Mouse (Mus musculus) ES-CJ7 (cell line): ENCODE data around the gene Gapdhs.
"Not testable (repeated sequence)": the region's sequence is repeated elsewhere in the genome, so short reads cannot be mapped to it uniquely, and the experiment has no call there.

Experiments
- DNase-seq: peaks from one replicate; pipeline ENCODE4 v3.0.0; 2011; ENCODE audit warnings: low read depth, low spot score

Gene Gapdhs

DNA sequence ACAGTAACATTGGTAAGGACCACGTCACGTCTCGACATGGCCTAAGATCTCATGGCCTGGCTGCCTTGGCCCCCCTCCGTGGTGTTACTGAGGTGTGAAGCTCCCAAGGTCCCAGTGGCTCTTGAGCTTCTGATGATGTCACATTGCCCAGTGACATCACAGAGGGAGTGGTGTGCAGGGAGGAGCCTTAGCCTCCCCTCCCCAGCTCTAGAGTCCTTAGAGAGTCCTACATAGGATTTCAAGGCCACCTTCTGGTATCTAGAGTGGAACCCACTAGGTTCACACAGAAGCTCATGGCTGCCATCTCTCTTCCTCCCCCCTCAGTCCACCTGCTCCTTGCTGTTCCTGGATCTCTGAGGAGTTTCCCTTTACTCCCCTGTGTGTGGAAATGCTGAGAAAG, at the start of gene Gapdhs:
Gapdhs (minus strand) TSS at position 65 of the 400 bp plus-strand sequence.
- not testable (repeated sequence) for DNase-seq

- DNase-seq, result peak; percentile 74
Observed at GRCm38 (mm10) chr7:30791921-30792320, 48.4 kb upstream of the Gapdhs start.

- DNase-seq, result no peak
Observed at GRCm38 (mm10) chr7:30790141-30790540, 46.7 kb upstream of the Gapdhs start.

GRCm38 (mm10) chr7:30787377-30788022, 44.0 kb upstream of the Gapdhs start, which contains the start of gene Krtdap:
TSS of gene Krtdap (plus strand) at chr7:30787896.
- no peak for DNase-seq

DNA sequence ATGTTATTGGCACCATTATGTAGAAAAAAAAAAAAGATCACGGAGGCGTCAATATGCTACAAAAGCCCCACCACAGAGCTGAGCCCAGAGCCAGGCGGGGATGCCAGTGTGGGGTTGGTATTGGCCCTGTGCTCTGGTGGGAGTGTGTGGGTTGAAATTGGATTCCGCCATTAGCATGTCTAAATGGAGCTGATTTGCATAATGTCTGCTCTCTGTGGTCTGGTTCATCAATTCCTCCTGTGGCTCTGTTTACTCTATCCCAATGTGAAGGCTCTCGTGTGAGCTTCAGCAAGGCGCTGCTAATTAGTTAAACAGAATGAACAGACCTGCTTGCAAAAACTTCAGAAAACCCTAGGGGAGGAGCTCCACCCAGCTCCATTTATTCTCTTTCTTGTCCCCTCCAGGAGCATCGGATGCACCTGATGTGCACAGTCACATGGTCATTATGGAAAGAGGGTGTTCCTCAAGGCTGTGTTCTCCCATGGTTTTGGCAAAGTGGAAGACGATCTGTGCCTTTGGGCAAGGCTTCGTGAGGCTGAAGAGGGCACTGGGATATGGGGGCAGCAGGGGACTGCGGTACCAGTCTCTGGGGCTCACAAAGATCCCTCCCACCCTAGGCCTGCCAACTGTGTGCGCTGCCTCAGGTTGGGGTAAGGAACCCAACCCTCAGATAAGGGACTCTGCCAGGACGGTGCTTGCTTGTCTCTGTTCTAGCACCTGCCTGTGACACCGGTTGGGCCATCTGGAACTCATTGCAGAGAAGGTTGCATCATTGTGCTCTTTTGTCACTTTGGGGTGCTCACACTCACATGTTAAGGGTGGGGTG, 42.5 kb upstream of the Gapdhs start:
- peak; percentile 48 for DNase-seq

- no peak for DNase-seq
Observed at GRCm38 (mm10) chr7:30785154-30785553, 41.7 kb upstream of the Gapdhs start.

- no peak for DNase-seq
Observed at GRCm38 (mm10) chr7:30782658-30783057, 39.2 kb upstream of the Gapdhs start.

DNA sequence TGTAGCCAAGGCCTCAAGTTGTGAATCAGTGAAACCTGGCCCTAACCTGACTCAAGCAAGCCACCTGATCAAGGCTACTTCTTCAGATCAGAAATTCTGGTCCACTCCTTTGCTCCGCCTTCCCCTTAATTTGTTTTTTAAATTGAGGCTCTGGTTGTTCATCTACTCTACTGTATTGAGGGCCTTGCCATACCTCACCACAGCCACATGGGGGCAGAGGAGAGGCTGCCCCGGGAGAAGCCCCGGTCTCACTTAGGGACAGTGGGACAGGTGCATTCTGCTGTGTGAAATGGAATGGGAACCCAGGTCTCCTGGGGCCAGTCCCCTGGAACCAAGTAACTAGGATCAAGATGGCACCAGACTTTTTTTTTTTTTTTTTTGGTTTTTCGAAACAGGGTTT, 38.3 kb upstream of the Gapdhs start:
- no peak for DNase-seq

DNA sequence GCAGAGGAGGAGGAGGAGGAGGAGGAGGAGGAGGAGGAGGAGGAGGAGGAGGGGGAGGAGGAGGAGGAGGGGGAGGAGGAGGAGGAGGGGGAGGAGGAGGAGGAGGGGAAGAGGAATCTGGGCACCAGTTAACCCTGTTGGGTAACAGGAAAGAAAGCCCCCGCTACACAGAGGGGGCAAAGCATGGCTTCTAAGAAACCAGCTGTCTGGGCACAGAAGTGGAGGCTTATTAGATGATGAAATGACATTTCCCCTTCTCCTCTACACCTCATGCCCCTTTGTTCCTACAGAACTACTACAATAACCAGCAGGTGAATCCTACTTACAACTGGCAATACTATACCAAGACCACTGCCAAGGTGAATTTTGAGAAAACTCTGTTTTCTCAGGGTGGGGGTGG, 34.4 kb upstream of the Gapdhs start:
- no peak for DNase-seq

DNA sequence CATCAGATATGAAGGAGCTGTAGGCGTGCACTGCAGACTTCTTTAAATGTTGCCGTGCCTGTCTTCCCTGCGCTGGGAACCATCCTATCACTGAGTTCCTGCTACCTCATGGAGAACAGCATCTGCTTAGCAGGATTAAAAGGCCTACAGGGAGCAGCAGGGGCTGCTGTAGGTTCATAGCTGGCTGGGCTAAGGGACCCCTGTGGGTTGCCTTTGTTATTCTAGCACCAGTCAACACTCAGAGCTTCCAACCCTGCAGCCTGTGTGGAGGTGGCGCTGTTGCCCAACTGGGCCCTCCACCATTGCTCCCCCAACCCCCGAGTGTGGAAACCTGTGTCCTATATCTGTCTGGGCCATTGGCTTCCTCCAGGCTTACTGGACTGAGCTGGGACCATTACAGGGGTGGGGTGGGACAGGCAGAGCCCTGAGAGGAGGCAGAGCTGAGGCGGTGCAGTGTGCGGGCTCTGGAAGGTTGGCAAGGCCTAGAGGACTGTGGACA, 33.6 kb upstream of the Gapdhs start:
- DNase-seq, result peak; percentile 69

- DNase-seq, result no peak
Observed at GRCm38 (mm10) chr7:30776104-30776503, 32.6 kb upstream of the Gapdhs start.

GRCm38 (mm10) chr7:30769236-30769635, 25.8 kb upstream of the Gapdhs start:
- DNase-seq, result no peak

GRCm38 (mm10) chr7:30766408-30766807, 22.9 kb upstream of the Gapdhs start:
- no peak for DNase-seq

GRCm38 (mm10) chr7:30765173-30765572, 21.7 kb upstream of the Gapdhs start:
- DNase-seq, result no peak

DNA sequence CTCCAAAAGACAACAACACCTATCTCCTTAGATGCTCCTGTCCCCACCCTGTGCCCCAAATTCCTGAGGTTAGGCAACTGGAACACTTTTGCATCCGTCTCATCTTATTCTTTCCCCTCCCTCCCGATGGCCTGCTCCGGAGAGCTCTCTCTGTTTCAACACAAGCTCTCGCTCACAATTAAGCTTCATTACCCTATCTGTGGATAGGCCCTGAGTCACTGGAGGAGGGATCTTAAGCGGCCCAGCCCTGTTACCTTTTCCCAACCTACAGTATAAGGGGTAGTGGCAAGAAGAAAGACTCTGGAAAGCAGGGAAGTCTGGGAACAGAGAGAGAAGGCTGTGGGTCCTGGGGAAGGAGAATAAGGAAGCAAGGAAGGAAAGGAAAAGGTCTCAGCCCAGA, 20.0 kb upstream of the Gapdhs start, which contains the start of gene Dmkn:
Dmkn (plus strand) TSS at position 301 of the 400 bp plus-strand sequence.
- DNase-seq, result no peak

- no peak for DNase-seq
Observed at GRCm38 (mm10) chr7:30761769-30762352, 18.4 kb upstream of the Gapdhs start.

DNA sequence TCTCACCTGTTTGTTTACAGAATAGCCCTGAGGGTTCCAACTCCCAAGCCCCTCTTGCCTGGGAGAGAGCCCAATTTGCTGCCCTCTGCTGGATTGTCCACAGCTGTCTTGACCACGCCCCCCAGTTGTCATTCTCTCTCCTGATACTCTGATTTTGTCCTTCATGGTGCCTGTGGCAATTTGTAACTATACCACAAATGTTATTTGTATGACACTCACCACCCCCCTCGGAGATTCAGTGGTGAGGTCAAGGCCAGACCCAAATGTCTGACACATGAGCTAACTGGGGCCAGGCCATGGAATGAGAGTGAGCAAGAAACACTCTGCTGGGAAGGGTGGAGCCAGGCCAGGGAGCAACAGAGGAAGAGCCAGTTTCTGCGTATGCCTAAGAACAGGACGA, 15.4 kb upstream of the Gapdhs start:
- peak; percentile 44 for DNase-seq

GRCm38 (mm10) chr7:30757001-30757400, 13.5 kb upstream of the Gapdhs start:
- peak; percentile 61 for DNase-seq

GRCm38 (mm10) chr7:30751086-30751669, 7.7 kb upstream of the Gapdhs start, which contains the start of gene Sbsn:
TSS of gene Sbsn (plus strand) at chr7:30751471.
- no peak for DNase-seq

DNA sequence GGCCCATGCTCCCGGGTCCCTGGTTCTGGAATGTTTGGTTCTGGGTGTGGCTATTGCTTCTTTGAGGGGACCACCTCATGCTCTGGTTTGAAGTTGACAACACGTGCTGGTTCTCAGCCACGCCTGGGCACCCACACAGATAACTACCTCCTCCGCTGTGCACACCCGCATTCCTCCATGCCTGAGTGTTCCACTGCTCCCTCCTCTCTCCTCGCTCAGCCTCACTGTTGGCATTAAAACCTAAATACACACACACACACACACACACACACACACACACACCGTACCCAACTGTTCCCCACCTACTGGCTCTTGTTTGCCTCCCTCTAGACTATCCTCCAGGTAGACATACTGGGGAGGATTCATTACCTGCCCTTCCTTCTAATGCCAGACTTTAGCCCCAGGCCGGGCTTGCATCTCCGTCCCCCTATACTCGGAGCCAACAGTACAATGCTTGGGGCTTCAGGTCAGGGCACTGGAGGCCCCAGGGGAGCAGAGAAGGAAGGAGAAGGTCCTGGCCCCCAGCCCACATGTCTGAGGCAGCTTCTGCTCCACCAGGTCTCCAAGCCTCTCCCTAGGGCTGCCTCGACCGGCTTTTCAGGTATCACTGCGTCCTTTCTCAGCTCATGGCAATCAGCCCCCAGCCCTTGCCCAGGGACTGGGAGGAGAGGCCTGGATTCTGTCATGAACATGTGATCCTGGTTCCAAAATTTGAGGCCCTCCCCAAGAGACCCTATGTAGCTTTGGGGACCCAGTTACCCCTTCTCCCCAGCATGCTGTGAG, 6.5 kb upstream of the Gapdhs start:
- no peak for DNase-seq
